Mouse (Mus musculus): ENCODE measurements around the gene Sparcl1.
A peak's percentile ranks its signal among the peaks of the same experiment; 100 is the strongest.

Gene Sparcl1

GRCm38 (mm10) chr5:104110171-104110920, 3.2 kb downstream of the Sparcl1 start:
- peak; percentile 77 for DNase-seq (ENCODE audit: low read depth, low spot score)

- DNase-seq (ENCODE audit: low read depth, low spot score) = no peak
Observed at GRCm38 (mm10) chr5:104109516-104109915, 4.0 kb downstream of the Sparcl1 start.

GRCm38 (mm10) chr5:104108879-104109369, 4.6 kb downstream of the Sparcl1 start:
- peak; percentile 77 for DNase-seq (ENCODE audit: low read depth, low spot score)

GRCm38 (mm10) chr5:104108127-104108875, 5.2 kb downstream of the Sparcl1 start:
- DNase-seq (ENCODE audit: low read depth, low spot score) = no peak

- DNase-seq (ENCODE audit: low read depth, low spot score) = no peak
Observed at GRCm38 (mm10) chr5:104104111-104104510, 9.4 kb downstream of the Sparcl1 start.

- DNase-seq (ENCODE audit: low read depth, low spot score) = no peak
Observed at GRCm38 (mm10) chr5:104103171-104103570, 10.4 kb downstream of the Sparcl1 start.

- DNase-seq (ENCODE audit: low read depth, low spot score) = no peak
Observed at GRCm38 (mm10) chr5:104101678-104102531, 11.6 kb downstream of the Sparcl1 start.

GRCm38 (mm10) chr5:104096078-104096938, 17.2 kb downstream of the Sparcl1 start:
- no peak for DNase-seq (ENCODE audit: low read depth, low spot score)

GRCm38 (mm10) chr5:104095416-104096077, 18.0 kb downstream of the Sparcl1 start:
- no peak for DNase-seq (ENCODE audit: low read depth, low spot score)

- DNase-seq (ENCODE audit: low read depth, low spot score) = no peak
Observed at GRCm38 (mm10) chr5:104089751-104090150, 23.8 kb downstream of the Sparcl1 start.

GRCm38 (mm10) chr5:104085366-104085765, 28.2 kb downstream of the Sparcl1 start:
- no peak for DNase-seq (ENCODE audit: low read depth, low spot score)

GRCm38 (mm10) chr5:104080736-104081135, 32.8 kb downstream of the Sparcl1 start:
- DNase-seq (ENCODE audit: low read depth, low spot score) = no peak

- DNase-seq (ENCODE audit: low read depth, low spot score) = no peak
Observed at GRCm38 (mm10) chr5:104077508-104077907, 36.0 kb downstream of the Sparcl1 start, which contains the start of gene Gm17660. TSS of gene Gm17660 (minus strand) at chr5:104077608.

GRCm38 (mm10) chr5:104076361-104076760, 37.2 kb downstream of the Sparcl1 start:
- no peak for DNase-seq (ENCODE audit: low read depth, low spot score)

GRCm38 (mm10) chr5:104074388-104074787, 39.1 kb downstream of the Sparcl1 start:
- DNase-seq (ENCODE audit: low read depth, low spot score) = no peak

- DNase-seq (ENCODE audit: low read depth, low spot score) = no peak
Observed at GRCm38 (mm10) chr5:104073602-104074001, 39.9 kb downstream of the Sparcl1 start.

- no peak for DNase-seq (ENCODE audit: low read depth, low spot score)
Observed at GRCm38 (mm10) chr5:104072272-104072886, 41.2 kb downstream of the Sparcl1 start.

GRCm38 (mm10) chr5:104071048-104071447, 42.5 kb downstream of the Sparcl1 start:
- DNase-seq (ENCODE audit: low read depth, low spot score) = no peak

GRCm38 (mm10) chr5:104068751-104069150, 44.8 kb downstream of the Sparcl1 start:
- DNase-seq (ENCODE audit: low read depth, low spot score) = no peak
